Mouse (Mus musculus) cerebellum, postnatal 4 days (tissue): ENCODE data around the gene Srebf1.

ENCODE experiments used
- DNase-seq, 2 experiments: peaks; one replicate each; pipeline ENCODE4 v3.0.0; 2022; ENCODE audit warnings: low spot score in 2 of 2, mixed read lengths in 1 of 2

Gene Srebf1

DNA sequence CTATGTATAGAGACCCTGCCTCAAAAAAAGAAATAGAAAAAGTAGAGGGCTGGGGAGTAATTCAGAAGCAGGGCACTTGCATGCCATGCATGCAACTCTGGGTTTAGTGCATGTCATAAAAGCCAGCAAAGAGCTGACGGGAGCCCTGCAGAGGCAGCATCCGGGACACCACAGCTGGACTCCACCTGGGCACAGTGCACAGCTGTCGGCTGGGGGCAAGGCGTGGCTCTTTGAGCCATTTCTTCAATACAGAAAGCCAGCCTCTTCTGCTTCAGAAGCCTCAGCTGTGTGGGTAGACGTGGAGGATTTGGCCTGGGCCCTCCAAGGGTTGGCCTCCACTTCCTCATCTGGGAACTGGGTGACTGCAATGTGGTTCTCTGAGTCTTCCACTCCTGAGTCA lies 13.0 kb upstream of the Srebf1 start:
- DNase-seq = no peak

DNA sequence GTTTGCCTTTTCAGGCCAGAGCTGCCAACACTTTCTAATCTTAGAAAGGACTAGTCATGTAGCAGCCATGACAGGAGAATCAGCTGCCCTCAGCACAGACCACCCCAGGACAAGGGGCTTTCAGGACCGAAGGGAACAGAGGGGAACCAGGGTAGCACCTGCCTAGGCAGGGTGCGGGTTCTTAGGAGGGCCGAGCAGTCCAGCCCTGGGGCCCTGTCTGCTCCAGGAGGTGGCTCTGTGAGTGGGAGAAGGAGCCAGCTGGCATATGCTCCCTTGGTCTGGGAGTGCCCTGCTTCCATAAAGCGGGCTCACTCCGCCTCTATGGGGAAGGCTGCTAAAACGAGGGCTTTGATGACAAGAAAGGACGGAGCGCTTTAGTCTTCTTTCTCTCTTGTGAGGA lies 10.9 kb upstream of the Srebf1 start:
- DNase-seq = no peak

DNA sequence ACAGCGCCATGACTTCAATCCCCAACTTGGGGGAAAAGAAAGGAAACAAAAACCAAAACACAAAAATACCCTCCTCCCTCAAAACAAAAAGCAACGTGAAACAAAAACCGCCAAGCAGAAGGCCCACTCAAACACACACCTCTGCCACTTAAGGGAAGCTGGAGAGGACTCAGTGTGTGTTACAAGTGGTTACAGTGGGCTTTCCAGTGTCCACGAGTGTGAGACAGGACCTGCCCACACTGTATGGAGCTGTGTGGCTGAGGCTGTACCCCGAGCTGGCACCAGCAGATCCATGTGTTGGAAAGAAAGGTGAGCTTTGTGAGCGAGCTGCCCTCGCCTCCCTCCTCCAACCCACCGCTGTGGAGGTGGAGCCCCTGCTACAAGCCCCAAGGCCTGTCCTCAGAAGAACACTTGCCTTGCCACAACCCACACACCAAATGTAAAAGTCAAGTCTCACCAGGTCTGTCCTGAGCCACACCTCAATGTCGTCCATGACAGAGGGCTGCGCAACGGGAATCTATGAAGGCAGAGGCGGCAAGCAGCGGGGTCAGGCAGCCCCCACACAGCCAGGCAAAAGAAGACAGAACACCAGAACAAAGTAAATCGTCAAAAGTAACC lies 10.2 kb upstream of the Srebf1 start:
- DNase-seq = no peak

DNA sequence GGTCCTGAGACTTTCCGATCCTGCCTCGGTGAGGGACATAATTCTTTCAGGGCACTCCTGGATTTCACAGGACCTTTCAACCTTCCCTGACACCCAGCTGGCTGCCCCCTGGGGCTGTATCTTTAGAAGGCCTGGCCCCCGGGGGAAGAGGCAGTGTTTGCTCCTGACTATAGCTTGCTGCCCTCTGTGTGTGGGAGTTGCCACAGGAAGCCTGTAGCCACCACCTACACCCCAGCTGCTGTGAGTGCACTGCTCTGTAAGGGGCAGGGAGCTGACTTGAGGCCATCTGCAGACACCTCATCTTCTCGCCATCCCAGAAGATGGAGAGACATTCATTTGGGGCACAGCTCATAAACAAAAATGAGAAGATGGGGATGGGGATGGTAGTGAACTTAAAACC lies 9.6 kb upstream of the Srebf1 start:
- no peak for DNase-seq

DNA sequence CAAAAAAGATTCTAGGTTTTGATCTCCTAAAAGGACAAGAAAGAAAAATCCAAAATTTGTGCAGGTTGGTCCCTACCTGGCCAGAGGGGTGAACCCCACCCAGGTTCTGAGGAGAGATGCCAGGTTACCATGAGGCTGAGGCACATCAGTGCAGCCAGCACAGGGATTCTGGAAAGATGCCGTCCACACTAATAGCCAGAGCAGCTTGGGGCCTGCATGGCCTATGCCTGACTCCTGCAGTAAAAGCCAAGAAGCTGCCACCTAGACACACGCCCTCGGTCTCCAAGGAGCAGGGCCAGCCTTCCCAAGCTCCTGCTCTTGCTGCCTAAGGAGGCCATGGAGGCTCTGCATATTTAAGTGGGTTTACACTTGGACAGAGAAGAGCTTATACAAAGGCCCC lies 8.9 kb upstream of the Srebf1 start:
- DNase-seq = no peak

DNA sequence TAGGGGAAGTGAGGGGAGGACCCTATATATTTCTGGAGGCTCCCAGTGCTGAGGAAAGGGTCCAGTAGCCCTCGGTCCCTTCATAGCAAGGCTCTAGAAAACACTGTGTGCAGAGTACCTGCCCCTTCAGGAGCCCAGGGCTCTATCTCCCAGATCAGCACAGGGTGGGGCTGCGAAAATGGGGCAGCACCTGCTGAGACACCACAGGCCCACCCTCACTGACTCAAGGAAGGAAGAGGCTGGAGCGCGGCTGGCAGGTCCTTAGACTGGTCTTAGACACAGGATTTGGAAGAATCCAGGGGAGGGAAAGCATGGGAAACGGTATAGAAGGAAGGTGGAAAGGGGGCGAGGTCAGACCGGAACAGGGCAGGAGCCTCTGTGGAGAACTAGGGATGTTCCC lies 8.1 kb upstream of the Srebf1 start:
- no peak for DNase-seq

DNA sequence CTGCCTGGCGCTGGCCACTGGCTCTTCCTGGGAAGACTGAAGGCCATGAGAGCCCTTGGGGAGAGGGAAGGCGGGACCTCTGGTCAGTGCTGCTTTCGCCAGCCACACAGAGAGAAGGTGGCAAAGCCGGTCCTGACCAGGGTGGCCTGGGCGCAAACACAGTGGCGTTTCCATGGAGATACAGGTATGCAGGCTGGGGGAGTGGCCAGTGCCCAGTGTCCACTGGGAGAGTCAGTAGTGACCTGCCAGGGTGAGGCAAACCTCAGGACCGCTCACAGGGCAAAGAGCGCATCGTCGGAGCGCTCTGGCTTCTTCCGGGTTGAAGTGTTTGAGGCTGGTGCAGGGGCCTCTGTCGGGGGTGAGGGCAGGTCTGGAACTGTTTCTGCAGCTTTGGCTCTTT lies 7.4 kb upstream of the Srebf1 start:
- no peak for DNase-seq

DNA sequence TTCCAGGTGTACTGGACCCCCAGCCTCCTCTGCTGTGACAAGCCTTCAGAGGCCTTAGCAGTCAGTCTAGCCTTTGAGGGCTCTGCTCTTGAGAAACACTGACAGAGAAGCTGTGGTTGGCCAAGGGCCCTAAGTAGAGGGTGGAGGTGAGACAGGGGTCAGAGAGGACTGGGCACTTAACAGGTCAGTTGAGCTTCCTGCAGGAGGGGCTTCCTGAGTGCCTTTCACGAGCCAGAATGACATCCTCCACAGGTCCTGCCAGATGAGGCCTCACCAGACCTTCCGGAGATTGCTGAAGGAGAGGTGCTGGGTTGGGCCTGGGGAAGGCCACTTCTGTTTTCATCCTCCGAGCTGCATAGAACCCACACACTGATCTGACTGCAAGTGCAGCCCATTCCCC lies 6.1 kb upstream of the Srebf1 start:
- DNase-seq = no peak

DNA sequence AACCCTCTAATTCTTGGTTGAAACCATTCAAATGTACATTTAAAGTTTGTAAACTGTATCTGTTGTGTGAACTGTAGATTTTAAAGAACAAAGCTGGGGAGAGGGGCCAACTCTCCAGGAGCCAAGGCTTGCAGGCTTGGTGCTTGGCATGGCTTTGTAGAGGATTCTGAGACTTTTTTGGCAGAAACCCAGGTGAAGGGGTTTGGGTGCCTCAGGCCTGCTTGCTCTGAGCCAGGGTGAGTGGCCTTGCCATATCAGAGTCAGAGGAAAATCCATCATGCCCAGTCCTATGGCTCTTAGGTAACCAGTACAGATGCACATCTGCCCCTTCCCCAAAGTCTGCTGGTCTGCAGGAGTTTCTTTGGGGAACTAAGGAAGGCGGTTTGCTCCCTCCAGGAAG lies 3.5 kb upstream of the Srebf1 start:
- no peak for DNase-seq

DNA sequence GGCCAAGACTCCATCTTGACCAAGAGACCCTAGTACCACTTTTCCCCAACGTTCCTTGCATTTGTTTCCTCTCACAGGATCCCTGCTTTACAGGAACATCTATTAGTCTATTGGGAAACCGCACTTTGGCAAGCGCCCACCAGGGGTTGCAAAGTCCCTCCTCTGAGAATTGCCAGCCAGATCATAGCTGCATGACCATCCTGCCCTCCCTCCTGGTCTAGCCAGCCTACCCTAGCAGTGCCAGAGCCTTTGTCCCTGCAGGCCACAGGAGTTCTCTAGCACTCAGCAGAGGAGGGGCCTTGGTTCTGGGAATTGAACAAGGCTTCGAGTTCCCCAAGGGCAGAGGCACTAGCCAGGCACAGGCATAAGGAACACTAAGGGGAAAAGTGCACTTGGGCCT lies 2.3 kb upstream of the Srebf1 start:
- DNase-seq = no peak

DNA sequence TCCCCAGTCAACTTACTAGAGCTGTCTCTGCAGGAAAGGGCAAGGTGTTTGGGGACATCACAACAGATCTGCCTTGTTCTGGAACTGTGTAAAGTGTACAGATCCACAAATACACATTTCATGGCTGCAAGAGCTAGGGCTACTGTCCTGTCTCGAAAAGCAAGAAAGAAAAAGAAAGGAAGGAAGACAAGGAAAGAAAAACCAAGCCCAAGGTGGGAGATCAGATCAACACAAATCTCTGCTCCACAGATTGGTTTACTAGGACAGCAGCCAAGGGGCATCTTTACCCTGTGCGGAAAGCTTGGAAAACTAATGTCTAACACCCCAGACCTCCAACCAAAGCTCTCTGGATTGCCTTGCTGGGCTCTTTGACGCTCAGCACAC lies 304 bp downstream of the Srebf1 start:
- DNase-seq = no peak

DNA sequence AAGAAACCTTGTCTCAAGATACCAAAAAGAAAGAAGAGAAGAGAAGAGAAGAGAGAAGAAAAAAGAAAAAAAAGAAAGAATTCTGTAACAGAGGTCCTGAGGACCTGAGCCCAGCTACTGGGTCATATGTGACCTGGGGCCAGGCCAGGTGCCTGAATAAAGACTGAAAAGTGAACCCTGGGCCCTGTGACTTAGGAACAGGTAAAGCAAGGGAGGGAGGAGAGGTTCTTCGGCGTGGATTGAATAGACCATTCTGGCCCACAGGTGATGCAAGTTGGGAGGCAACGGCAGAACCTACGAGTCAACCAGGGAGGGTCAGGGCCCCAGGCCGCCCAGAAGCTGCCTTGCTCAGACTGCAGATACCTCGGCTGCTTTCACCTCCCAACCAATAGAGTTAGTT lies 956 bp downstream of the Srebf1 start:
- DNase-seq = no peak

DNA sequence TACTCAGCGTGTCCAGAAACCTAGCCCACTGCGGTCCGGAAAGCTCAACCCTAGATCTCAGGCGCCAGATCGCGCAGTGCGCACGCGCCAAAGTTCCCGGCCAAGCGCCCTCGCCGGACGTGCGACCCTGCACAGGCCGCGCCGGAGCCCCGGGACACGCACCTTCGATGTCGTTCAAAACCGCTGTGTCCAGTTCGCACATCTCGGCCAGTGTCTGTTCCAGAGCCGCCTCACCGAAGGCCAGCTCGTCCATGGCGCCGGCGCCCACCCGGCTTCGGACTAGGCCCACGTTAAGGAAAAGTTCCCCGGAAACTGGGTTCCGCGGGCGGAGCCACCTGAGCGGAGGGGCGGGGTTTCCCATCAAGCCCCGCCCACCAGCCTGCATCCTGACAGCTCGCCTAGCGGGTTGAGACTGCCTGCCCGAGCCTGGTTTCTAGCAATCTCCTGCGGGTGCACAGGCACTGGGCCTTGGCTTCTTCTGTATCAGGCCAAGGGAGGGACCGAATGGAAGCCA lies 2.0 kb downstream of the Srebf1 start:
- DNase-seq = peak; percentile 58 to 87

DNA sequence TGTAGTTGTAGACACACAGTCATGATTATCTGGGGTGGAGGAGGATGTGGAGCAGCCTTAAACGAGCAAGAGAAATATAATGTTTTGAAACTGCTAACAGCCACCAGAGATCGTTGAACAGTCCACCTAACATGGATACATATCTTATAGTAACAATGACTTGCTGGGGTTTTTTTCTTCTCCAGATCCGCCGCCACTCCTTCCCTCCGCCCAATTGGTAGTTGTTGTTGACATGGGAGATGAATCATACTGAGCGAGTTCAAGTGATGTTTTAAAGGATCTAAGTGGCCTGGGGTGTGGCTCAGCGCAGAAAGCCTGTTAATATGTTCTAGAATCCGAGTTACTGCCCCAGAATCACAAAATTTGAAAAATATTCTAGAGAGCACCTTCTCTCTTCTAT lies 2.8 kb downstream of the Srebf1 start:
- no peak for DNase-seq

DNA sequence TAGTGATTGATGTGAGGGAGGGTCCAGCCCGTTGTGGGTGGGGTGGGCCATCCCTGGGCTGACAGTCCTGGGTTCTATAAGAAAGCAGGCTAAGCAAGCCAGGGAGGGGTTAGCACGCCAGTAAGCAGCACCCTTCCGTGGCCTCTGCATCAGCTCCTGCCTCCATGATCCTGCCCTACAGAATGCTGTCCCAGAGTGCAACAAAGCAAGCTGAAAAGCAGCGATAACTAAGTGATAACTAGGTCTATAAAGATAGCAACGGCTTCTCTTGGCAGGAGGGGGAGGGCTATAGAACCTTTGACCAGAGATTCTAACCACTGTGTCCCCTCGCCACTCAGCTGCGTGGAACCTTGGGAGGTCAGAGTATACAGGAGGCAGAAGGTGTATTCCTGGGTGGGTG lies 4.9 kb downstream of the Srebf1 start:
- DNase-seq = no peak

DNA sequence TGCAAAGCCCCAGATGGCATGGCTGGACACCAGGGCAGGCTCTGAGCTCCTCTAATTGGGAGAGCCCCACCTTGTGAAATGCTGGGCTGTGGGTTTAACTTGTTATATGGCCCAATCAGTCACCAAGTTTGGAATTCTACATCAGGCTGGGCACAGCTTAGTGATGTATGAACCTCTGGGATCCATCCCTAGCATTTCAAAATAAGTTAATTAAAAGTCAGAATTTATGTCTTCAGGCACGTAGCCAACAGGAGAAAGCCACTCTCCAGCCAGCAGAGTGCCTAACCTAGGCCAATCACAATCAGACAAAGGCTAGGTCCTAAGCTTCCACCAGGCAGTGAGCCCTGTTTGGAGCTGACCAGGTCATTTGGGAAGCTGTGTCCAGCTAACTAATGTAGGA lies 5.7 kb downstream of the Srebf1 start:
- no peak for DNase-seq

DNA sequence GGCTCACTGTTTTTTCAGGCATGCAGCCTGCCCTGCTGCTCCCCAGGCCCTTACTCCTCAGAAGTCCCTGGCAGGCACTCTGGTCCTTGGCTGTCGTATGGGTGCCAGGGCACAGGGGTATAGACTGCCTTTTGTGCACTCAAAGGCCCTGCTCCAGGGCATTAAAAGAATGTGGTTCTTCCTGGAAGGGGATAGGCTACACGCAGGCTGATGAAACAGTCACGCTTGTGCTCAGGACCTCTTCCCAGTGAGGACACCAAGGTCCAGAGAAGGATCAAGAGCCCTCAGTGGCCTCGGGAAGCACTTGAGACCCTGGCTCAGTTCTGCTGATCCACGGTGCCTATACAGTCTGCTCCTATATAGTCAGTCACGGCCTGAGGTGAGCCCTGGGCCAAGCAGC lies 9.1 kb downstream of the Srebf1 start:
- DNase-seq = no peak

DNA sequence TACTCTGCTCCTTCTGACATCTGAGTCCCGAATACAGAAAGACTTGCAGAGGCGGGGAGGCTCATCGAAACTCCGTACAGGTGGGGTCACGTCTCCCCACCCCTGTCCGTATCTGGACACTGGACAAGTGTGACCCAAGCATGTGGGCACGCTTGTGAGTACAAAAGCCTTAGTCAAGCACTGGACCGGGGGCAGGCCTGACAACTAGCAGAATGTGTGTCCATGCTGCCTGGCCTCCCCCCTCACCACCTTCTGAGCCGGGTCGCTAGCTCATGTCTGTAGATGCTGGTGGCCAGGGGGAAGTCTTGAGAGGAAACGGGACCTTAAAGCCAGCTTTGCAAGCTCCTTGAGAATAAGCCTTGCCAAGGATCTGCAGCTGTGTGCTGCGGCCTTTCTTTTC lies 10.6 kb downstream of the Srebf1 start:
- DNase-seq = no peak

DNA sequence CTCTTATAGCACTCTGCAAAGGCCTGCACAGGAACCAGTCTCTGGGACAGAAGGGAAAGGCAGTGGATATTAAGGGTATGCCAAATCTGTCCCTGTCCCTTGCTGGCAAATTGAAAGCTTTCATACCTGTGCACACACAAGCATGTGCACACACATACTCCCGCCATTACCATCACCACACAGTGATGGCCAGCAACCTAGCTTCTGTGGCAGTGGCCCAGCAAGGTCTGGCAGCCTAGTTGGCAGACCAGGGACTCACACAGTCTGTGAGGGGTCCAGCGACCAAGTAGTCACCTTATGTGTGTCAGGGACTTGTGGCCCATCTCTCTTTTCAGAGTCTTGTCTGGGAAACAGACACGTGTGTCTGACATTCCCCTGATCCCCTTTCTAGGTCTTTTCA lies 11.2 kb downstream of the Srebf1 start:
- no peak for DNase-seq

DNA sequence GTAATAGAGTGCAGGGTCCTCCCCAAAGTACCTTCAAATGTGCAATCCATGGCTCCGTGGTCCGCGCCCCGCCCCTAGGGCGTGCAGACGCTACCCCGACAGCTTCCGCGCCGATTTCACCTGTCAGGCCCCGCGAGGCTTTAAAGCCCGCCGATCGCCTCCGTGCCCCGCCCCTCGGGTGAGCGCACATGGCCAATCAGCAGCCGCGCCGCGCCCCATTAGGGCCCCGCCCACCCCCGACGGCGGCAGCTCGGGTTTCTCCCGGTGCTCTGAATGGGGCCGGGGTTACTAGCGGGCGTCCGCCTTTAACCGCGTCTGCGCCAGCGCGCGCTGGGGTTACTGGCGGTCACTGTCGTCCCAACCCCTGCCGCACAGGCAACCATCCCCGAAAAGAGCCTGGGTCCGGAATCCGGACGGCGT lies 12.1 kb downstream of the Srebf1 start:
- peak; percentile 85 to 92 for DNase-seq

DNA sequence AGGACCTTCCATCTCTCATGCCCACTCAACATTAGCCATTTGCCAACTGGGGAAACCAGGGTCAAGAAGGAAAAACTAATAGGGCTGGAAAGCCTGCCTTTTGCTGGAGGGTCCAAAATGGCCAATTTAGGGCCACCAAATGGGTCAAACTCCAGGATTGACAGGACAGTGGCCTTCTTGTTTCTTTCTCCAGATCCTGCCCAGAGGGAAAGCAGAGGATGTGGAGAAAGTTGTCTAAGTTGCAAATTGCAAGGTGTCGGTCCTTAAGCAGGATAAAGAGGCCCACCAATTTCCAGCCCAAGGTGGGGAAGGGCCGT lies 12.5 kb downstream of the Srebf1 start:
- no peak for DNase-seq

DNA sequence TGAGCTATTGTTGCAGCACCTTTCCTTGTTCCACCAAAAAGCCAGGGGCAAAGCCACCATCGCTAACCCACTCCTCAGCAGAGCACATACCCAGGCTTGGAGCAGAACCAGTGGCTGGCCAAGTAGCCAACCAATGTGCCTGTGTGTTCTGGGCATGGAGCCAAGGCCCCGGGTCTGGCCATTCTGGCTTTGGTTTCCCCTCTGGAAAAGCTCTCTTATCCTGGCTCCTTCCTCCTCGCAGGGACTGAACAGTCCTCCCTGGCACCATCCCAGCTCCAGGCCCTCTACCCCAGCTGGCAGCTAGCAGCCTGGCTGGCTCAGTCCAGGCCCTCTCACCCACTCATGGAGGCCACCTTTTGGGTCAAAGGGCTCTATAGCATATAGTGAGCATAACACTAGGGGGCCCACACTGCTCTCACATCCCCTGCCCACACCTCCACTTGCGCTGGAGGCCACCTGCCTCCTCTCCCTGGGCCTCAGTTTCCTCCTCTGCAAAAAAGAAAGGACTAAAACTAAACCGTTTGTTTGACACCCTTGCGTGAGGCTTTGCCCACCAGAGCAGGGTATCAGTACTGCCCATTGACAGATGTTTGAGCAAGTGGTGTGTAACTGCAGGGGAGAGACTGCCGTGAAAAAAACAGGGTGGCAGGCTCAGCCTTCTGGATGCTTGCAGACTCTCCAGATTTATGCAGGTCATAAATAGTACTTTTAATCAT lies 13.0 kb downstream of the Srebf1 start:
- DNase-seq = peak; percentile 86 to 97

DNA sequence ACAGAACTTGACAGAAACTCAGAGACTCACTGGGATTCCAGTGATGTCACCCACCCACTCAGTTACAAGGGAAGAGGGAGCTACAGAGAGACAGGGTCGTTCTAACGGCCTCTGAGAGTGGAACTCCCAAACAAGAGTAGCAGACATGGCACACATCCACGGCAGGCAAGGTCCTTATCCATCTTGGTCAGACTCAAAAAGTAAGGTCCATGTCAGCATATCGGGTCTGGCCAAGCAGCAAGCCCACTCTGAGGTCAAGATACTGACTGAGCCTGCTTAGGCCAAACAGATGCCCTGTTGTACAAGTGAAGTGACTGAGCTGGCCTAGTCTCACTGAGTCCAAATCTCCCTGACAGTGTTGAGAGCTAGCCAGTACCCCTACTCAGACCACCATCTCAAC lies 13.7 kb downstream of the Srebf1 start:
- DNase-seq = no peak

DNA sequence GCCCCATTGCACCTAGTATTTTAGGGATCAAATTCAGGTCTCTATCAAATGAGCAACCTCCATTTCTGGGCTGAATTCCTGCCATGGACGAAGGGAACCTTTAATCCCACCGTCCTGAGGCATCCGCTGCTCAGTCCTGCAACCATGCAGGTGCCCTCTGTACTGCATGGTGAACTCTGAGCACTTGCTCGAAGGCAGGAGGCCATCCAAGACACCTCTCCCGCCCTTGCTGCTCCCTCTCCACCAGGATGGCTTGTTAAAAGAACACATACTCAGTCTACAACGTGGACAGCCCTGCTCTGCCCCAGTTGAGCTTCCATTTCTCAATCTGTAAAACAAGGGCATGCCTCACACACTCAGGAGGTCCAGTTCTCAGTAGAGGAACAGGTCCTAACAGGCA lies 14.2 kb downstream of the Srebf1 start:
- DNase-seq = no peak
